ENCODE assay signal across 27 mouse cellular contexts in genomic region chr5:140695987-140696386, GRCm38 (mm10).
"Had no signal": no experiment of that assay in that cellular context is flagged by ENCODE, and none has a peak within 500 bp of the region (broad histone marks: within the 10 kb centered on the region; RNA-seq: fewer than 3 reads in every experiment).

No protein-coding gene starts in this region.

- H3K27me3 ChIP-seq: heart, embryonic 13.5 days; heart, embryonic 15.5 days; hindbrain, embryonic 12.5 days; kidney, embryonic 15.5 days; limb, embryonic 13.5 days; limb, embryonic 15.5 days; liver, embryonic 13.5 days had no signal

- DNase-seq: gastrocnemius, postnatal 14 days; gastrocnemius, postnatal 36 days; heart, adult 11 months; heart, adult 2 months; heart, postnatal 4 days; kidney, adult 11 months; kidney, adult 2 months; kidney, adult 9 months; kidney, postnatal 14 days; kidney, postnatal 36 days; layer of hippocampus, adult 9-11 months; layer of hippocampus, postnatal 36 days; left cerebral cortex, postnatal 4 days; liver, embryonic 13.5 days had no signal

- ATAC-seq: hindbrain, embryonic 16.5 days; inflammation-experienced regulatory T-cells, adult 6 months had no signal

- H3K9me3 ChIP-seq: heart, embryonic 13.5 days; heart, embryonic 15.5 days; hindbrain, embryonic 10.5 days; hindbrain, embryonic 12.5 days; kidney, embryonic 15.5 days; limb, embryonic 13.5 days; limb, embryonic 15.5 days; liver, embryonic 13.5 days had no signal

- H3K4me2 ChIP-seq: heart, embryonic 11.5 days; heart, embryonic 13.5 days; heart, embryonic 15.5 days; hindbrain, embryonic 12.5 days; hindbrain, embryonic 14.5 days; kidney, embryonic 15.5 days; limb, embryonic 13.5 days; limb, embryonic 15.5 days; liver, embryonic 11.5 days; liver, embryonic 13.5 days had no signal

- H3K4me3 ChIP-seq: heart, adult 2 months; heart, embryonic 13.5 days; heart, embryonic 15.5 days; hindbrain, embryonic 10.5 days; hindbrain, embryonic 12.5 days; kidney, embryonic 15.5 days; limb, embryonic 13.5 days; limb, embryonic 15.5 days; liver, embryonic 13.5 days had no signal

- H3K27ac ChIP-seq: heart, adult 2 months; heart, embryonic 13.5 days; heart, embryonic 15.5 days; hindbrain, embryonic 10.5 days; hindbrain, embryonic 12.5 days; hindbrain, embryonic 14.5 days; kidney, embryonic 15.5 days; kidney, postnatal 0 days; limb, embryonic 13.5 days; limb, embryonic 15.5 days; liver, embryonic 13.5 days had no signal

- H3K9ac ChIP-seq: heart, embryonic 13.5 days; heart, embryonic 15.5 days; hindbrain, embryonic 12.5 days; hindbrain, embryonic 14.5 days; kidney, embryonic 15.5 days; limb, embryonic 15.5 days; liver, embryonic 13.5 days had no signal
